ENCODE assay signal across 9 mouse cellular contexts in genomic region chr8:95533584-95534387, GRCm38 (mm10). TPM values are rescaled to one million over a fixed set of nuclear protein-coding genes. Genes with fewer than 3 reads are reported as not detected.
DNase-seq lines count a peak whose midpoint lies in the region; ATAC-seq and TF ChIP-seq lines count a peak whose summit lies in the region.
"Had no signal": no experiment of that assay in that cellular context is flagged by ENCODE, and none has a peak within 500 bp of the region (broad histone marks: within the 10 kb centered on the region; RNA-seq: fewer than 3 reads in every experiment).

Gene Ccdc113, plus strand, starts transcription at chr8:95534085.

- WGBS in cerebellum, adult 2 months = 3% methylated on average over 33 of the region's 33 CpGs
- WGBS in forebrain, embryonic 16.5 days = 5% methylated on average over 33 of the region's 33 CpGs
- 8% methylated on average over 33 of the region's 33 CpGs for WGBS in hindbrain, embryonic 12.5 days

- TF ChIP-seq CTCF in cerebellum, adult 2 months (IDR thresholded peaks at IDR 0.05; ENCODE audit: borderline replicate concordance, insufficient read depth, low read depth, low read length) = no peak

- ATAC-seq in forebrain, embryonic 16.5 days = peak; percentile 95
- peak; percentile 86 for ATAC-seq in hindbrain, embryonic 12.5 days (ENCODE audit: low FRiP score)

- no peak for TF ChIP-seq POLR2A in cerebellum, adult 2 months (IDR thresholded peaks at IDR 0.05; ENCODE audit: borderline replicate concordance, insufficient read depth, low read length)

- H3K4me2 ChIP-seq in forebrain, embryonic 16.5 days (ENCODE audit: low read length) = peak within 1 kb of the TSS; percentile 86
- peak within 1 kb of the TSS; percentile 72 for H3K4me2 ChIP-seq in hindbrain, embryonic 12.5 days (replicated peaks)

- DNase-seq in T-cell, adult 2 months (ENCODE audit: low spot score) = peak; percentile 15
- peak; percentile 61 to 66 for DNase-seq in cerebellum, adult 2 months
- peak; percentile 59 to 60 for DNase-seq in layer of hippocampus, postnatal 36 days
- peak; percentile 80 for DNase-seq in lung, postnatal 10 days
- DNase-seq in ovary, postnatal 10 days (ENCODE audit: low spot score) = peak; percentile 14
- peak; percentile 36 for DNase-seq in urinary bladder, adult 2 months (ENCODE audit: low spot score)

- no peaks in the 10 kb centered on the region for H3K4me1 ChIP-seq in cerebellum, adult 2 months (ENCODE audit: control insufficient read depth, insufficient read depth, low read length)
- H3K4me1 ChIP-seq in forebrain, embryonic 16.5 days (replicated peaks; ENCODE audit: control insufficient read depth, insufficient read depth, low read length) = peaks cover 8% of the 10 kb centered on the region
- peaks cover 4% of the 10 kb centered on the region; the same call in 1 of the 2 replicates for H3K4me1 ChIP-seq in hindbrain, embryonic 12.5 days

- peak within 1 kb of the TSS; percentile 61 for H3K9ac ChIP-seq in forebrain, embryonic 16.5 days (replicated peaks; ENCODE audit: low read depth, low read length)
- peak within 1 kb of the TSS; percentile 40 for H3K9ac ChIP-seq in hindbrain, embryonic 12.5 days

- H3K27me3 ChIP-seq in cerebellum, adult 2 months (ENCODE audit: control insufficient read depth, insufficient read depth, low read length) = no peaks in the 10 kb centered on the region
- H3K27me3 ChIP-seq in forebrain, embryonic 16.5 days (replicated peaks; ENCODE audit: control insufficient read depth, insufficient read depth, low read length) = no peaks in the 10 kb centered on the region
- peaks cover 3% of the 10 kb centered on the region; the same call in 1 of the 2 replicates for H3K27me3 ChIP-seq in hindbrain, embryonic 12.5 days

- peak within 1 kb of the TSS; percentile 87 for H3K4me3 ChIP-seq in cerebellum, adult 2 months (replicated peaks; ENCODE audit: insufficient read depth, low read depth, low read length)
- peak within 1 kb of the TSS; percentile 54 for H3K4me3 ChIP-seq in forebrain, embryonic 16.5 days (replicated peaks; ENCODE audit: low read length)
- peak within 1 kb of the TSS; percentile 45 for H3K4me3 ChIP-seq in hindbrain, embryonic 12.5 days

- no peaks in the 10 kb centered on the region for H3K9me3 ChIP-seq in forebrain, embryonic 16.5 days (ENCODE audit: control insufficient read depth, low read length)
- no peaks in the 10 kb centered on the region for H3K9me3 ChIP-seq in hindbrain, embryonic 12.5 days (replicated peaks)

- H3K36me3 ChIP-seq in forebrain, embryonic 16.5 days (ENCODE audit: control insufficient read depth, insufficient read depth) = no peaks in the 10 kb centered on the region
- no peaks in the 10 kb centered on the region for H3K36me3 ChIP-seq in hindbrain, embryonic 12.5 days

- no peak within 1 kb of the TSS for H3K27ac ChIP-seq in cerebellum, adult 2 months (ENCODE audit: insufficient read depth, low read length)
- no peak within 1 kb of the TSS for H3K27ac ChIP-seq in forebrain, embryonic 16.5 days (ENCODE audit: low read length)
- H3K27ac ChIP-seq in hindbrain, embryonic 12.5 days = no peak within 1 kb of the TSS

RNA-seq across cellular contexts. Expression of gene Ccdc113, which starts in this region (rescaled TPM):
- polyA plus RNA-seq in cerebellum, adult 2 months (2012; rRNA removed) = 1.1 and 1.2 TPM in 2 replicates
- polyA plus RNA-seq in forebrain, embryonic 16.5 days (2015; fragmentation: Nextera tagmentation; extraction: Ambion mirVana) = 1.3 and 1.5 TPM in 2 replicates
- polyA plus RNA-seq in hindbrain, embryonic 12.5 days (2016; fragmentation: Nextera tagmentation; extraction: Ambion mirVana) = 2.6 and 2.8 TPM in 2 replicates
- 1 to 10 TPM in 1 of 2 experiments, under 1 TPM in 1; 0.68 to 1.3 TPM for total RNA-seq in layer of hippocampus, postnatal 36 days (2021)
- polyA plus RNA-seq in urinary bladder, adult 2 months (2012; rRNA removed) = 0.96 and 1.2 TPM in 2 replicates
- total RNA-seq: gastrocnemius, postnatal 36 days had no signal

Comparison
In these comparisons a context has a peak if more than half of its experiments do, and no peak if none do; other contexts are left out.
1. DNase-seq: peak in every context shown above with its lines; median percentile 80 in lung, postnatal 10 days; 64 in cerebellum, adult 2 months; 60 in layer of hippocampus, postnatal 36 days; 36 in urinary bladder, adult 2 months; 15 in T-cell, adult 2 months; 14 in ovary, postnatal 10 days.